Mouse (Mus musculus): ENCODE measurements at regions not wholly inside any gene's neighbourhood (a gene's known extent, or its start where the extent isn't known, plus 50 kb on each side); places are given as distances from the start of the nearest gene placed in this dataset.

GRCm38 (mm10) chrX:60833456-60833855 lies 59.8 kb downstream of the Sox3 start:
- Histone ChIP-seq H3K4me2 (ENCODE audit: low read depth) (no peak overlapping the region), H3K4me3 (ENCODE audit: low read depth, low read length) (no peak overlapping the region), H3K36me3 (ENCODE audit: control insufficient read depth, insufficient read depth, low read length) (no peaks in the 10 kb centered on the region), H3K4me1 (ENCODE audit: control insufficient read depth, insufficient read depth, low read length) (no peaks in the 10 kb centered on the region), H3K27me3 (ENCODE audit: control insufficient read depth, insufficient read depth, low read length) (no peaks in the 10 kb centered on the region), H3K27ac (ENCODE audit: low read depth, low read length) (no peak overlapping the region), H3K9ac (ENCODE audit: low read length) (no peak overlapping the region), H3K9me3 (ENCODE audit: control insufficient read depth, low read length) (no peaks in the 10 kb centered on the region)
- WGBS = 58% methylated on average over 6 of the region's 6 CpGs
- DNase-seq (ENCODE audit: low spot score) (no peak), ATAC-seq (ENCODE audit: insufficient read depth, low FRiP score, low TSS enrichment) (no peak)

DNA sequence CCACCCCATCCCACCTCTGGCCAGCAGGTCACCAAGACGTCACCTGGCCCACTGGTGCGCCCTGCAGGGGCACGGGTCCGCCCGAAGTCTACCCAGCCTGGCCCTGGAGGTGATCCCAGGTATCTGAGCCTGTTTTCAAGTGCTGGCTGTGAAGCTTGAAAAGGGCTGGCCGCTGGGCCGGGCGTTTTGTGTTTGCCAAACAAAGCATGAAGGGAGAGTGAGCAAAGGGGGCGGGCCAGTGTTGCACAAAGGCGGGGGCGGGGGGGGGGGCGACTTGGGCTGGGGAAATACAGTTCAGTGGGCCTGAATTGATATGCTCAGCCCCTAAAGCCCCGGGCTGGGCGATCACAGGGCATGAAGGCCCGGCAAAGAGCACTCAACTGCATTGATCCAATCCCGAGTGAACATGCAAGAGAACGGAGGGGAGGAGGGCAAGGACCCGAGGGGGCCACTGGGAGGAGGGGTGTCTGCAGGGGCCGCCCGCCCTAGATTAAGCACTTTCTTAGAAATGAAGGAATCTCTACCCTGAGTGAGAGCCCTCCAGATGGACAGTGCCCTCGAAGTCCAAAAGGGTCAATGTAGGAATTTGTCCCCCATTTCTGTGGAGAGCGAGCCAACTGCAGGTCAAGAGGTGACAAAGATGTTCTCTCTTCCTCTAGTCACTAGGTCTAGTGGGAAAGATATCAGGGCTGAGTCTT lies 61.8 kb downstream of the Sox3 start:
- DNase-seq (ENCODE audit: low spot score) (peak; percentile 53), ATAC-seq (ENCODE audit: insufficient read depth, low FRiP score, low TSS enrichment) (peak; percentile 90)
- no peak overlapping the region for H3K27ac ChIP-seq (ENCODE audit: low read depth, low read length)

GRCm38 (mm10) chrX:60825181-60826080 lies 67.8 kb downstream of the Sox3 start:
- no peak for ATAC-seq (ENCODE audit: insufficient read depth, low FRiP score, low TSS enrichment)
- no peaks in the 10 kb centered on the region for H3K27me3 ChIP-seq (ENCODE audit: control insufficient read depth, insufficient read depth, low read length)

More for the DNA sequence above, 61.8 kb downstream of the Sox3 start:
- H3K4me3 ChIP-seq (ENCODE audit: low read depth, low read length) = no peak overlapping the region
- WGBS = 23% methylated on average over 19 of the region's 22 CpGs
- H3K27me3 ChIP-seq (ENCODE audit: control insufficient read depth, insufficient read depth, low read length) = no peaks in the 10 kb centered on the region
- peak overlapping the region; percentile 37; the same call in 1 of the 2 replicates for H3K9ac ChIP-seq (ENCODE audit: low read length)
- H3K4me2 ChIP-seq (ENCODE audit: low read depth) = peak overlapping the region; percentile 31; the same call in 1 of the 2 replicates
- no peaks in the 10 kb centered on the region for H3K36me3 ChIP-seq (ENCODE audit: control insufficient read depth, insufficient read depth, low read length)
- no peaks in the 10 kb centered on the region for H3K9me3 ChIP-seq (ENCODE audit: control insufficient read depth, low read length)
- no peaks in the 10 kb centered on the region for H3K4me1 ChIP-seq (ENCODE audit: control insufficient read depth, insufficient read depth, low read length)

DNA sequence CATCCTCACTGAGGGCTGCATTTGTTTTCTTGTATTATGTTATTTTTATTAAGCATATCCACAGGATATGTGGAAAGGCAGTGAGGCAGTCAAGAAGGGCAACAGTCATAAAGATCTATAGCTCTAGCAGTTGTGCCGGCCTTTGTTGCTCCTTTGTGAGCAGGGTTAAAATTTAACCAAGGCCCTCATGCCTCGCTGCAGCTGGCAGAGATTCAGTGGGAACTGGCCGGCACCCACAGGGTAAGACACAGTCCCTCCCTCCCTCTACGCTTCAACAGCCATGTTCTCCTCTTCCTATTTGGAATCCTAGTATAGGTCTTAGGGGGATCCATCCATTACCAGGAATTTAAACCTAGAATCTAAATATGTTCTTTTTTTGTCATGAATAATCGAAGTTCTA lies 94.7 kb downstream of the Sox3 start:
- Histone ChIP-seq H3K27ac (ENCODE audit: low read depth, low read length) (no peak overlapping the region), H3K9ac (ENCODE audit: low read length) (no peak overlapping the region), H3K4me1 (ENCODE audit: control insufficient read depth, insufficient read depth, low read length) (no peaks in the 10 kb centered on the region), H3K4me3 (ENCODE audit: low read depth, low read length) (no peak overlapping the region), H3K9me3 (ENCODE audit: control insufficient read depth, low read length) (no peaks in the 10 kb centered on the region), H3K36me3 (ENCODE audit: control insufficient read depth, insufficient read depth, low read length) (no peaks in the 10 kb centered on the region), H3K4me2 (ENCODE audit: low read depth) (no peak overlapping the region), H3K27me3 (ENCODE audit: control insufficient read depth, insufficient read depth, low read length) (no peaks in the 10 kb centered on the region)
- no peak for DNase-seq (ENCODE audit: low spot score)
- no peak for ATAC-seq (ENCODE audit: insufficient read depth, low FRiP score, low TSS enrichment)
- WGBS = 49% methylated on average over 5 of the region's 5 CpGs

More at GRCm38 (mm10) chrX:60825181-60826080, 67.8 kb downstream of the Sox3 start:
- Histone ChIP-seq H3K4me3 (ENCODE audit: low read depth, low read length) (no peak overlapping the region), H3K9ac (ENCODE audit: low read length) (no peak overlapping the region), H3K9me3 (ENCODE audit: control insufficient read depth, low read length) (no peaks in the 10 kb centered on the region), H3K4me2 (ENCODE audit: low read depth) (no peak overlapping the region), H3K4me1 (ENCODE audit: control insufficient read depth, insufficient read depth, low read length) (no peaks in the 10 kb centered on the region), H3K27ac (ENCODE audit: low read depth, low read length) (no peak overlapping the region), H3K36me3 (ENCODE audit: control insufficient read depth, insufficient read depth, low read length) (no peaks in the 10 kb centered on the region)
- DNase-seq (ENCODE audit: low spot score) = no peak
- 76% methylated on average over 9 of the region's 9 CpGs for WGBS

GRCm38 (mm10) chrX:60780766-60781165 lies 112.5 kb downstream of the Sox3 start:
- Histone ChIP-seq H3K4me3 (ENCODE audit: low read depth, low read length) (no peak overlapping the region), H3K9me3 (ENCODE audit: control insufficient read depth, low read length) (no peaks in the 10 kb centered on the region), H3K27ac (ENCODE audit: low read depth, low read length) (no peak overlapping the region), H3K27me3 (ENCODE audit: control insufficient read depth, insufficient read depth, low read length) (no peaks in the 10 kb centered on the region), H3K4me2 (ENCODE audit: low read depth) (no peak overlapping the region), H3K36me3 (ENCODE audit: control insufficient read depth, insufficient read depth, low read length) (no peaks in the 10 kb centered on the region), H3K9ac (ENCODE audit: low read length) (no peak overlapping the region), H3K4me1 (ENCODE audit: control insufficient read depth, insufficient read depth, low read length) (no peaks in the 10 kb centered on the region)
- ATAC-seq (ENCODE audit: insufficient read depth, low FRiP score, low TSS enrichment) = no peak
- 50% methylated on average over 5 of the region's 5 CpGs for WGBS
- no peak for DNase-seq (ENCODE audit: low spot score)

GRCm38 (mm10) chrX:60780161-60780560 lies 113.1 kb downstream of the Sox3 start:
- H3K36me3 ChIP-seq (ENCODE audit: control insufficient read depth, insufficient read depth, low read length) = no peaks in the 10 kb centered on the region
- H3K4me3 ChIP-seq (ENCODE audit: low read depth, low read length) = no peak overlapping the region
- H3K27ac ChIP-seq (ENCODE audit: low read depth, low read length) = no peak overlapping the region
- no peaks in the 10 kb centered on the region for H3K27me3 ChIP-seq (ENCODE audit: control insufficient read depth, insufficient read depth, low read length)
- DNase-seq (ENCODE audit: low spot score) (no peak), ATAC-seq (ENCODE audit: insufficient read depth, low FRiP score, low TSS enrichment) (no peak)
- no peak overlapping the region for H3K9ac ChIP-seq (ENCODE audit: low read length)
- no peak overlapping the region for H3K4me2 ChIP-seq (ENCODE audit: low read depth)
- H3K4me1 ChIP-seq (ENCODE audit: control insufficient read depth, insufficient read depth, low read length) = no peaks in the 10 kb centered on the region
- WGBS = 56% methylated on average over 2 of the region's 2 CpGs
- H3K9me3 ChIP-seq (ENCODE audit: control insufficient read depth, low read length) = no peaks in the 10 kb centered on the region

DNA sequence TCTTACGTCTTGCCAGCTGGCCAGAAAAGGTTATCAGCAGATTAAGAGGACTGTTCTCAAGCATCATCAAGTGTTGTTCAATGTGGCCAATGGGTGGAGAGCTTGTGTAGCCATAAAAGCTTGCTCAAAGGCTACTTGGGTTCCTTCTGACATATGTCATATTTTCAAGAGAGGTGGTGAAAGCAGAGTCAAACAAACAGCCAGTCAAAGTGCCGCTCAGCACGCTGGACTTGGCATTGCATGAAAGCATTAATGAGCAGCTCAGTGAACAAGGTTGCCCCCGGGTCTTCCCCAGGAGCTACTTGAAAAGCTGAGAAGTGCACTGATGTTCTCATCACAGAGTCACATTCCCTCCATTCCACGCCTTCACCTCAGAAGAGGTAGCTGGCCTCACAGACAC lies 119.6 kb downstream of the Sox3 start:
- no peak overlapping the region for H3K4me2 ChIP-seq (ENCODE audit: low read depth)
- DNase-seq (ENCODE audit: low spot score) = no peak
- no peak overlapping the region for H3K9ac ChIP-seq (ENCODE audit: low read length)
- H3K4me3 ChIP-seq (ENCODE audit: low read depth, low read length) = no peak overlapping the region
- H3K27ac ChIP-seq (ENCODE audit: low read depth, low read length) = no peak overlapping the region
- H3K9me3 ChIP-seq (ENCODE audit: control insufficient read depth, low read length) = no peaks in the 10 kb centered on the region
- no peaks in the 10 kb centered on the region for H3K4me1 ChIP-seq (ENCODE audit: control insufficient read depth, insufficient read depth, low read length)
- WGBS = 80% methylated on average over 5 of the region's 5 CpGs
- no peak for ATAC-seq (ENCODE audit: insufficient read depth, low FRiP score, low TSS enrichment)
- no peaks in the 10 kb centered on the region for H3K36me3 ChIP-seq (ENCODE audit: control insufficient read depth, insufficient read depth, low read length)
- H3K27me3 ChIP-seq (ENCODE audit: control insufficient read depth, insufficient read depth, low read length) = no peaks in the 10 kb centered on the region

- Histone ChIP-seq H3K27ac (ENCODE audit: low read depth, low read length) (no peak overlapping the region), H3K4me1 (ENCODE audit: control insufficient read depth, insufficient read depth, low read length) (no peaks in the 10 kb centered on the region), H3K27me3 (ENCODE audit: control insufficient read depth, insufficient read depth, low read length) (no peaks in the 10 kb centered on the region), H3K36me3 (ENCODE audit: control insufficient read depth, insufficient read depth, low read length) (no peaks in the 10 kb centered on the region), H3K4me2 (ENCODE audit: low read depth) (no peak overlapping the region), H3K4me3 (ENCODE audit: low read depth, low read length) (no peak overlapping the region), H3K9ac (ENCODE audit: low read length) (no peak overlapping the region), H3K9me3 (ENCODE audit: control insufficient read depth, low read length) (no peaks in the 10 kb centered on the region)
- DNase-seq (ENCODE audit: low spot score) (no peak), ATAC-seq (ENCODE audit: insufficient read depth, low FRiP score, low TSS enrichment) (no peak)
- 48% methylated on average over 1 of the region's 1 CpGs for WGBS
Observed at GRCm38 (mm10) chrX:60772439-60772838, 120.8 kb downstream of the Sox3 start.
